Mouse (Mus musculus) adrenal gland (tissue): ENCODE results near the gene Phactr1.

Experiments used
- intact Hi-C: fragments of 180-260 bp; cut with DNase I; formaldehyde crosslinking; loops from one replicate; pipeline ENCODE4 v1.15.1; 2025

The Phactr1 gene

GRCm38 (mm10) chr13:43113141-43113540, 432.7 kb downstream of the Phactr1 start:
- intact Hi-C loops, result no loop called here

- intact Hi-C loops, result no loop called here
Measured at GRCm38 (mm10) chr13:43122306-43123070, 442.1 kb downstream of the Phactr1 start.

- intact Hi-C loops, result no loop called here
Measured at GRCm38 (mm10) chr13:43123895-43124682, 443.7 kb downstream of the Phactr1 start.

- intact Hi-C loops, result no loop called here
Measured at GRCm38 (mm10) chr13:43124683-43125074, 444.3 kb downstream of the Phactr1 start.

GRCm38 (mm10) chr13:43130161-43130560, 449.7 kb downstream of the Phactr1 start:
- intact Hi-C loops, result no loop called here

GRCm38 (mm10) chr13:43131741-43132191, 451.3 kb downstream of the Phactr1 start:
- intact Hi-C loops, result no loop called here

GRCm38 (mm10) chr13:43132859-43133258, 452.4 kb downstream of the Phactr1 start:
- intact Hi-C loops, result no loop called here

- intact Hi-C loops, result no loop called here
Measured at GRCm38 (mm10) chr13:43133400-43133799, 453.0 kb downstream of the Phactr1 start.

- intact Hi-C loops, result no loop called here
Measured at GRCm38 (mm10) chr13:43134468-43134867, 454.0 kb downstream of the Phactr1 start.

GRCm38 (mm10) chr13:43144720-43145418, 464.4 kb downstream of the Phactr1 start:
- intact Hi-C loops, result no loop called here

GRCm38 (mm10) chr13:43146515-43147258, 466.3 kb downstream of the Phactr1 start:
- intact Hi-C loops, result no loop called here

GRCm38 (mm10) chr13:43148692-43149091, 468.3 kb downstream of the Phactr1 start:
- intact Hi-C loops, result no loop called here

- intact Hi-C loops, result no loop called here
Measured at GRCm38 (mm10) chr13:43149661-43150060, 469.2 kb downstream of the Phactr1 start.

GRCm38 (mm10) chr13:43152005-43152520, 471.6 kb downstream of the Phactr1 start:
- intact Hi-C loops, result no loop called here

GRCm38 (mm10) chr13:43157370-43157769, 476.9 kb downstream of the Phactr1 start:
- intact Hi-C loops, result no loop called here

- intact Hi-C loops, result no loop called here
Measured at GRCm38 (mm10) chr13:43158281-43158680, 477.9 kb downstream of the Phactr1 start.

GRCm38 (mm10) chr13:43159429-43159828, 479.0 kb downstream of the Phactr1 start:
- intact Hi-C loops, result no loop called here

- intact Hi-C loops, result no loop called here
Measured at GRCm38 (mm10) chr13:43167721-43168120, 487.3 kb downstream of the Phactr1 start.

GRCm38 (mm10) chr13:43171020-43171710, 490.7 kb downstream of the Phactr1 start, which contains the start of gene Tbc1d7:
TSS of gene Tbc1d7 (minus strand) at chr13:43171501.
- intact Hi-C loops, result loop anchor here (10.0 kb wide), 1 partner anchor 304 kb away; no protein-coding TSS in a partner anchor
